Mouse (Mus musculus): Measurements from ENCODE around the gene Olfr70. TPM values are rescaled to one million over a fixed set of nuclear protein-coding genes. Genes with fewer than 3 reads are reported as not detected.

Olfr70 gene
- polyA plus RNA-seq, 1 experiment = not detected

DNA sequence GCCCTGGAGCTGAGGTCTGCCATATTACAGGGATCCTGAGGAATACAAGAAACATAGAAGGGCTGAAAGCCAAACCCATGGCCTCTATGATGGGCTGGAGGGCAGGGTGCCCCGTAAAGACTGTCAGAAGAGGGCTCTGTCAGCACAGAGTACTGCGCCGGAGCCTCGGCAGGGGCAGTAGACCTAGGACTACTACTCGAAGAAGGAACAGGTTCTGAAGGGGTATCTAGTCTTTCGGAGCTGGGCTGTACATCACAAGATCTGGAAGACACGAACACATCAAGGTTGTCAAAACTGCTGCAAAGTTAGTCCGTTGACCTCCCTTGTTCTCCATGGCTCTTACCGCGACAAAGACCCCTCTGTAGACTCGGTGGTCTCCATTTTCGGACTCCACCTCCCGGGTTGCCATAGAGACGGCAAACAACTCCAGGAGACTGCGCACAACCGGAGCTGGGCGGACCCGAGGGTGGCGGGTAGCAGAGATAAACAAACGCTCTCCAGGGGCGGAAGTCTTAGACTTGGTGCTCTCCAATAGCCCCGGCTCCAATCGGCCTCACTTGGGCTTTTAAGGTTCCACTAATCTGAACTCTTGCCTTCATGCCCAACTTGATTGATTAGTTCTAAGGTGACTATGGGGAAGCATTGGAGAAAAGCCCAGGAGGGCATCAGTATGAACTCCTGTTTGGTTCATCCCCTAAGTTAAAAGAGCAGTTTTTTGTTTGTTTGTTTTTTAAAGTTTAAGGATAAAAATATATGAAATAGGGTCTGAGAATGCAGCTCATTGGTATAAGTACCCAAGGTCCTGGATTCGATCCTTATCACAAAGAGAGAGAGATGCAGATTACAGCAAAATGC lies 47.2 kb downstream of the Olfr70 start, which contains the start of gene Spag8:
Spag8 (minus strand) TSS at position 434 of the 855 bp plus-strand sequence.
- no peak within 1 kb of the TSS for H3K4me3 ChIP-seq
- no peaks in the 10 kb centered on the region for H3K79me2 ChIP-seq (ENCODE audit: control insufficient read depth, insufficient read depth)
- TF ChIP-seq TCF3 (IDR thresholded peaks at IDR 0.05; ENCODE audit: insufficient read length, low read depth) = no peak
- no peak for TF ChIP-seq USF1 (IDR thresholded peaks at IDR 0.05; ENCODE audit: low read depth)
- no peak for TF ChIP-seq MYOG (IDR thresholded peaks at IDR 0.05; ENCODE audit: control insufficient read depth in 1 of 3, insufficient read depth in 1 of 3, insufficient read length in 2 of 3, low read depth in 2 of 3)
- TF ChIP-seq E2F4 (IDR thresholded peaks at IDR 0.05; ENCODE audit: insufficient read depth) = no peak
- TF ChIP-seq POLR2AphosphoS2 (IDR thresholded peaks at IDR 0.05; ENCODE audit: insufficient read length, low read depth) = no peak
- TF ChIP-seq MAX (IDR thresholded peaks at IDR 0.05; ENCODE audit: low read depth) = no peak
- no peak for TF ChIP-seq TCF12 (IDR thresholded peaks at IDR 0.05; ENCODE audit: insufficient read depth, poor library complexity, severe bottlenecking)
- TF ChIP-seq REST (IDR thresholded peaks at IDR 0.05; ENCODE audit: insufficient read depth, insufficient read length) = no peak
- TF ChIP-seq CEBPB (IDR thresholded peaks at IDR 0.05; ENCODE audit: insufficient read depth, poor library complexity, severe bottlenecking) = no peak
- no peak for TF ChIP-seq SRF (IDR thresholded peaks at IDR 0.05; ENCODE audit: control insufficient read depth, insufficient read length, low read depth)
- TF ChIP-seq MYOD1 (IDR thresholded peaks at IDR 0.05; ENCODE audit: control insufficient read depth in 1 of 3, insufficient read length in 2 of 3, low read depth in 2 of 3) = no peak
- TF ChIP-seq POLR2A (IDR thresholded peaks at IDR 0.05; ENCODE audit: insufficient read length, low read depth) = no peak
- no peak within 1 kb of the TSS for H3K4me2 ChIP-seq (ENCODE audit: low read depth)
- H3ac ChIP-seq (ENCODE audit: control insufficient read depth, insufficient read length) = no peak within 1 kb of the TSS
- H3K36me3 ChIP-seq (ENCODE audit: control insufficient read depth, insufficient read depth) = no peaks in the 10 kb centered on the region
- peaks cover under 1% of the 10 kb centered on the region for H3K27me3 ChIP-seq (ENCODE audit: control insufficient read depth, insufficient read depth, insufficient read length)

DNA sequence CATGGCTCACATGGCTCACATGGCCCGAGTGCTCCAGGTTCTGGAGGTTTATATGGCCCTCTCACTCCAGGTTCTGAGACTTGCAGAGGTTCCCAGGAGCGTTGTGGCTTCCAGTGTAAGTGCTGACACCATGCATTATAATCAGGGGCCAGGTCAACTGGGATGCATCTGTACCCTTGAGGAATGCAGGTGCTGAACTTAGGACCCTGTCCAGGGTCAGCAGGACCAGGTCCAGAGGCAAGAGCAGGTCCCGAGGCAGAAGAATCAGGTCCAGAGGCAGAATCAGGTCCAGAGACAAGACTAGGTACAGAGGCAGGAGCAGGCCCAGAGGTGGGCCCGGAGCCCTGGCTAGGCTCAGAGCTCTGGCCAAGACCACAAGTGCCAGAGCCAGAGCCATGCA lies 47.9 kb downstream of the Olfr70 start:
- H3K4me3 ChIP-seq = no peak overlapping the region
- H3K36me3 ChIP-seq (ENCODE audit: control insufficient read depth, insufficient read depth) = no peaks in the 10 kb centered on the region
- no peaks in the 10 kb centered on the region for H3K27me3 ChIP-seq (ENCODE audit: control insufficient read depth, insufficient read depth, insufficient read length)
- H3K79me2 ChIP-seq (ENCODE audit: control insufficient read depth, insufficient read depth) = no peaks in the 10 kb centered on the region
- no peak for TF ChIP-seq POLR2A (IDR thresholded peaks at IDR 0.05; ENCODE audit: insufficient read length, low read depth)
- TF ChIP-seq USF1 (IDR thresholded peaks at IDR 0.05; ENCODE audit: low read depth) = no peak
- TF ChIP-seq MYOD1 (IDR thresholded peaks at IDR 0.05; ENCODE audit: control insufficient read depth in 1 of 3, insufficient read length in 2 of 3, low read depth in 2 of 3) = no peak
- no peak for TF ChIP-seq MAX (IDR thresholded peaks at IDR 0.05; ENCODE audit: low read depth)
- no peak for TF ChIP-seq REST (IDR thresholded peaks at IDR 0.05; ENCODE audit: insufficient read depth, insufficient read length)
- TF ChIP-seq CEBPB (IDR thresholded peaks at IDR 0.05; ENCODE audit: insufficient read depth, poor library complexity, severe bottlenecking) = no peak
- TF ChIP-seq MYOG (IDR thresholded peaks at IDR 0.05; ENCODE audit: control insufficient read depth in 1 of 3, insufficient read depth in 1 of 3, insufficient read length in 2 of 3, low read depth in 2 of 3) = no peak
- TF ChIP-seq TCF12 (IDR thresholded peaks at IDR 0.05; ENCODE audit: insufficient read depth, poor library complexity, severe bottlenecking) = no peak
- no peak for TF ChIP-seq SRF (IDR thresholded peaks at IDR 0.05; ENCODE audit: control insufficient read depth, insufficient read length, low read depth)
- no peak overlapping the region for H3K4me2 ChIP-seq (ENCODE audit: low read depth)
- H3ac ChIP-seq (ENCODE audit: control insufficient read depth, insufficient read length) = no peak overlapping the region

DNA sequence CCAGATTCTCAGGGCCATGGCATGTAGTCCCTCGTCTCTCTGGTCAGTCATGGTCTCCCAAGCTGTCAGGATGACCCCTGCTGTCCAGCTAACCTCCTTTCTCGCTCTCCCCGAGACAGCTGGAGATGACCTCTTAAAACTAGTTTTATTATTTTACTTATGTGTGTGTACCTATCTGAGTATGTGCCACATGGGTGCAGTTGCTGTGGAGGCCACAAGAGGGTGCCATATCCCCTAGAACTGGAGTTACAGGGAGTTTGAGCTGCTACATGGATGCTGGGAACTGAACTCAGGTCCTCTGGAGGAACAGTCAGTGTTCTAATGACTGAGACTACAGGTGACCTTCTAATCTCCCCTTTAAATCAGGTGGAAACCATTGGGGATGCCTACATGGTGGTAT lies 50.8 kb downstream of the Olfr70 start:
- H3K27me3 ChIP-seq (ENCODE audit: control insufficient read depth, insufficient read depth, insufficient read length) = no peaks in the 10 kb centered on the region
- H3K36me3 ChIP-seq (ENCODE audit: control insufficient read depth, insufficient read depth) = no peaks in the 10 kb centered on the region

More for the DNA sequence above, 50.8 kb downstream of the Olfr70 start:
- H3ac ChIP-seq (ENCODE audit: control insufficient read depth, insufficient read length) = no peak overlapping the region
- no peak overlapping the region for H3K4me3 ChIP-seq
- no peaks in the 10 kb centered on the region for H3K79me2 ChIP-seq (ENCODE audit: control insufficient read depth, insufficient read depth)
- no peak overlapping the region for H3K4me2 ChIP-seq (ENCODE audit: low read depth)
- TF ChIP-seq USF1 (IDR thresholded peaks at IDR 0.05; ENCODE audit: low read depth) (no peak), POLR2AphosphoS2 (IDR thresholded peaks at IDR 0.05; ENCODE audit: insufficient read length, low read depth) (no peak), MYOD1 (IDR thresholded peaks at IDR 0.05; ENCODE audit: control insufficient read depth in 1 of 3, insufficient read length in 2 of 3, low read depth in 2 of 3) (no peak), SRF (IDR thresholded peaks at IDR 0.05; ENCODE audit: control insufficient read depth, insufficient read length, low read depth) (no peak), MAX (IDR thresholded peaks at IDR 0.05; ENCODE audit: low read depth) (no peak), POLR2A (IDR thresholded peaks at IDR 0.05; ENCODE audit: insufficient read length, low read depth) (no peak), E2F4 (IDR thresholded peaks at IDR 0.05; ENCODE audit: insufficient read depth) (no peak), REST (IDR thresholded peaks at IDR 0.05; ENCODE audit: insufficient read depth, insufficient read length) (no peak), TCF12 (IDR thresholded peaks at IDR 0.05; ENCODE audit: insufficient read depth, poor library complexity, severe bottlenecking) (no peak), TCF3 (IDR thresholded peaks at IDR 0.05; ENCODE audit: insufficient read length, low read depth) (no peak)

Other genes starting within 250 kb of the Olfr70 start
- 0.74 TPM for gene Cd72, start 246.2 kb downstream of the Olfr70 start, polyA plus RNA-seq (2012; fragmentation: generic; extraction: Trizol)
- gene Sit1, start 217.1 kb downstream of the Olfr70 start, polyA plus RNA-seq (2012; fragmentation: generic; extraction: Trizol) = not detected
- 111 TPM for gene Ccdc107, start 207.9 kb downstream of the Olfr70 start, polyA plus RNA-seq (2012; fragmentation: generic; extraction: Trizol)
- gene Arhgef39, start 201.1 kb downstream of the Olfr70 start, polyA plus RNA-seq (2012; fragmentation: generic; extraction: Trizol) = 5.7 TPM
- gene Car9, start 193.8 kb downstream of the Olfr70 start, polyA plus RNA-seq (2012; fragmentation: generic; extraction: Trizol) = 10.7 TPM
- 2,542 TPM for gene Tpm2, start 177.0 kb downstream of the Olfr70 start, polyA plus RNA-seq (2012; fragmentation: generic; extraction: Trizol)
- 73.9 TPM for gene Creb3, start 138.5 kb downstream of the Olfr70 start, polyA plus RNA-seq (2012; fragmentation: generic; extraction: Trizol)
- 225 TPM for gene Tln1, start 138.1 kb downstream of the Olfr70 start, polyA plus RNA-seq (2012; fragmentation: generic; extraction: Trizol)
- 28.6 TPM for gene Rgp1, start 122.1 kb downstream of the Olfr70 start, polyA plus RNA-seq (2012; fragmentation: generic; extraction: Trizol)
- 5.9 TPM for gene Gba2, start 121.9 kb downstream of the Olfr70 start, polyA plus RNA-seq (2012; fragmentation: generic; extraction: Trizol)
- gene Msmp, start 116.3 kb downstream of the Olfr70 start, polyA plus RNA-seq (2012; fragmentation: generic; extraction: Trizol) = not detected
- gene Npr2, start 68.9 kb downstream of the Olfr70 start, polyA plus RNA-seq (2012; fragmentation: generic; extraction: Trizol) = 9.1 TPM
- gene Spag8, start 47.2 kb downstream of the Olfr70 start, polyA plus RNA-seq (2012; fragmentation: generic; extraction: Trizol) = 0.02 TPM
- 99.1 TPM for gene Hint2, start 44.3 kb downstream of the Olfr70 start, polyA plus RNA-seq (2012; fragmentation: generic; extraction: Trizol)
- gene Tmem8b, start 31.8 kb downstream of the Olfr70 start, polyA plus RNA-seq (2012; fragmentation: generic; extraction: Trizol) = 1.7 TPM
- 3.4 TPM for gene Fam221b, start 31.7 kb downstream of the Olfr70 start, polyA plus RNA-seq (2012; fragmentation: generic; extraction: Trizol)
- gene Olfr71, start 9.4 kb upstream of the Olfr70 start, polyA plus RNA-seq (2012; fragmentation: generic; extraction: Trizol) = not detected
- gene Hrct1, start 26.4 kb upstream of the Olfr70 start, polyA plus RNA-seq (2012; fragmentation: generic; extraction: Trizol) = 0.78 TPM
- gene Spaar, start 29.2 kb upstream of the Olfr70 start, polyA plus RNA-seq (2012; fragmentation: generic; extraction: Trizol) = 0.02 TPM
- gene Olfr159, start 70.2 kb upstream of the Olfr70 start, polyA plus RNA-seq (2012; fragmentation: generic; extraction: Trizol) = not detected
- gene Olfr156, start 123.1 kb upstream of the Olfr70 start, polyA plus RNA-seq (2012; fragmentation: generic; extraction: Trizol) = not detected
- not detected for gene Olfr157, start 139.4 kb upstream of the Olfr70 start, polyA plus RNA-seq (2012; fragmentation: generic; extraction: Trizol)
- not detected for gene Olfr155, start 150.8 kb upstream of the Olfr70 start, polyA plus RNA-seq (2012; fragmentation: generic; extraction: Trizol)
- 0.61 TPM for gene Reck, start 174.7 kb upstream of the Olfr70 start, polyA plus RNA-seq (2012; fragmentation: generic; extraction: Trizol)